Mouse (Mus musculus): ENCODE results near the gene Mmp28.

Gene Mmp28

GRCm38 (mm10) chr11:83408242-83408641 lies 54.6 kb downstream of the Mmp28 start:
- DNase-seq (ENCODE audit: low spot score), result no peak

- no peak for DNase-seq (ENCODE audit: low spot score)
Observed at GRCm38 (mm10) chr11:83406391-83406790, 56.5 kb downstream of the Mmp28 start.

- no peak for DNase-seq (ENCODE audit: low spot score)
Observed at GRCm38 (mm10) chr11:83403787-83404186, 59.1 kb downstream of the Mmp28 start.

GRCm38 (mm10) chr11:83398724-83399123 lies 64.1 kb downstream of the Mmp28 start:
- no peak for DNase-seq (ENCODE audit: low spot score)

GRCm38 (mm10) chr11:83397626-83398025 lies 65.2 kb downstream of the Mmp28 start:
- DNase-seq (ENCODE audit: low spot score), result no peak

- DNase-seq (ENCODE audit: low spot score), result peak; percentile 67
Observed at GRCm38 (mm10) chr11:83394802-83395439, 68.0 kb downstream of the Mmp28 start.

- DNase-seq (ENCODE audit: low spot score), result no peak
Observed at GRCm38 (mm10) chr11:83393062-83393461, 69.8 kb downstream of the Mmp28 start.

All from retina, embryonic 14.5 days (tissue).